Mouse (Mus musculus) embryo, embryonic 9.5 days (tissue): Measurements from ENCODE around the gene Slc9b1.

Experiments
- DNase-seq: peaks from one replicate; pipeline ENCODE4 v3.0.0-alpha.2; 2017; ENCODE audit errors: extremely low spot score

Gene Slc9b1

GRCm38 (mm10) chr3:135437758-135438495 lies 90.1 kb downstream of the Slc9b1 start, which contains the start of gene Ube2d3:
Gene Ube2d3, plus strand, starts transcription at chr3:135438149.
- peak; percentile 100 for DNase-seq

GRCm38 (mm10) chr3:135438531-135438912 lies 90.7 kb downstream of the Slc9b1 start:
- DNase-seq, result peak; percentile 96

- DNase-seq, result peak; percentile 85
Observed at GRCm38 (mm10) chr3:135438913-135439531, 91.2 kb downstream of the Slc9b1 start.

GRCm38 (mm10) chr3:135439651-135440050 lies 91.8 kb downstream of the Slc9b1 start:
- no peak for DNase-seq

- peak; percentile 17 for DNase-seq
Observed at GRCm38 (mm10) chr3:135440221-135440620, 92.4 kb downstream of the Slc9b1 start.

GRCm38 (mm10) chr3:135440621-135441020 lies 92.8 kb downstream of the Slc9b1 start:
- DNase-seq, result no peak

GRCm38 (mm10) chr3:135444930-135445329 lies 97.1 kb downstream of the Slc9b1 start:
- no peak for DNase-seq
